Mouse (Mus musculus): Measurements from ENCODE around the gene Gpr152.

DNA sequence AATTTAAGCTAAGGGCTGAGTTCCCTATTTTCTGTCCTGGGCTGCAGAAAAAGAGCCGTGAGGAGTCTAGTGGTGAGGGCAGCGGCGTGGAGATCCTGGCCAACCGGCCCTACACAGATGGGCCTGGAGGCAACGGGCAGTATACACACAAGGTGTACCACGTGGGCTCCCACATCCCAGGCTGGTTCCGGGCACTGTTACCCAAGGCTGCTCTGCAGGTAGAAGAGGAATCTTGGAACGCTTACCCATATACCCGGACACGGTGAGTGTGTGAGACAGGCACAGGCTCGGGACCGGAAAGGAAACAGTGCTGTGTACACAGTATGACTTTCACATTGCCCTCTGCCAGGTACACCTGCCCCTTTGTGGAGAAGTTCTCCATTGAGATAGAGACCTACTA lies 37.0 kb upstream of the Gpr152 start:
- no peak for TF ChIP-seq CTCF (IDR thresholded peaks at IDR 0.05; ENCODE audit: control insufficient read depth, insufficient read depth, insufficient read length)
- TF ChIP-seq CEBPB (IDR thresholded peaks at IDR 0.05; ENCODE audit: low read depth): no peak

Measured in C2C12 (cell line).